Mouse (Mus musculus): ENCODE measurements at regions not wholly inside any gene's neighbourhood (a gene's known extent, or its start where the extent isn't known, plus 50 kb on each side); places are given as distances from the start of the nearest gene placed in this dataset.
A peak's percentile ranks its signal among the peaks of the same experiment; 100 is the strongest.

DNA sequence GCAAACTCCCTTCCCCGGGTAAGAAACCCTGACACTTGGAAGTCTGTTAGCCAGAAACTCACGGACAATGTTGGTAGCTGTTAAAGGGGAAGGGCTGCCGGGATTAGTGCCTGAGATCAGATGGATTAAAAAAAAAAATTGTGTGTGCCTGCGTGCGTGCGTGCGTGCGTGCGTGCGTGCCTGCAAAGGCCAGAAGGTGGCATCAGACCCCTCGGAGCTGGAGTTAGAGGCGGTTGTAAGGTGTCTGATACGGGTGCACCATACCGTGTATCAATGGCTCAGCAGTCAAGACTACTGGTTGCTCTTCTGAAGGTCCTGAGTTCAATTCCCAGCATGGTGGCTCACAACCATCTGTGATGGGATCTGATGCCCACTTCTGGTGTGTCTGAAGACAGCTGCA is 59.0 kb upstream of the Ccdc167 start:
- DNase-seq: no peak

DNA sequence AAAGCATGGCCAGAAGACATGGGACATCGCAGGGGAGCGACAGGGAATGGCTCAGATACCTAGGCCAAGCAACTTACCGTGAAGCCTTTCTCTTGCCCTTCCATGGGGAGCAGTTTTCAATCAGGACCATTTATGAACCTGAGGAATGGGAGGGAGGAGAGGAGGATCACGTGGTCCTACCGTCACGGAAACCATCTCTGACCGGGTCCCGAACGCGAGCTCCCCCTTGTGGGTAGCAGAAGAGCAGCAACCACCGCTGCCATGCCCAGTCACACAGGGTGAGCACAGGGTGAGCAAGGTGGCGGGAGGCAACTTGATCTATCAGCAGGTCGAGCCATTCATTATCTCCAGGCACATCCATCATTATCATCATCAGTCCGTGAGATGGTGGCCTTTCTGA is 56.5 kb upstream of the Ccdc167 start:
- peak; percentile 73 to 75 for DNase-seq

DNA sequence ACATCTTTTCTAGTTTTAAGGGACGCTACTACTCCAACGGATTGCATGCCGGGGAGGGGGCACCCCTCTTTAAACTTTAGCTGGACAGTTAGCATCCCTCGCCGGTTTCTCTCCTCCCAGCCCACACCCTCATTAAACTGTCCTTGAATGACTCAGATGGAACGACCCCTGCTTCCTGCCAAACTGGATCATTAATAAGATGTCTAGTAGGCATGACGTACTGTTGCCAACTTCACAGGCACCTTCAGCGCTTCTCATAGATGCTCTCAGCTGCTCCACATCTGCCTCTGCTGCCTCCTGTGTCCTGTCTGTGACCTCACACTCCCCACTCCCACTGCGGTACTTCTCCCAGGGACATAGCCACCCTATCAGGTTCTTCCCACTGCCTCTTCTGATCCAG is 54.1 kb upstream of the Ccdc167 start:
- DNase-seq: no peak

DNA sequence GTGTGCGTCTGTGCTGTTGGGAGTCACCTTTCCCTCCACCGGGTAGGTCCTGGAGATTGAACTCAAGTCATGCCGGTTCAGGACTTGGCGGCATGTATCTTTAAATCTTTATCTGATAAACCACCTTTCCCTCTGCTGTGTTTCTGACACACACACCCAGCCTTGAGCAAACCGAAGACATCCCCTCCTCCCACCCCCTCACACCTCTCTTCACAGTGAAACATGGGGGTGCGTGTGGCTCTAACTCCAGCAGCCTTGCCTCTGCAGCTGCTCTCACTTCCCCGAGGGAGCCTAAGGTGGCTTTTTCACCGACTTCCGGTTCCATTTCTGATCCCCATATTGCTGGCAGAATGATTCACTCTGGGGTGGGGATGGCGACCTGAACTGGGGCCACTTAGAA is 52.8 kb upstream of the Ccdc167 start:
- DNase-seq: no peak

DNA sequence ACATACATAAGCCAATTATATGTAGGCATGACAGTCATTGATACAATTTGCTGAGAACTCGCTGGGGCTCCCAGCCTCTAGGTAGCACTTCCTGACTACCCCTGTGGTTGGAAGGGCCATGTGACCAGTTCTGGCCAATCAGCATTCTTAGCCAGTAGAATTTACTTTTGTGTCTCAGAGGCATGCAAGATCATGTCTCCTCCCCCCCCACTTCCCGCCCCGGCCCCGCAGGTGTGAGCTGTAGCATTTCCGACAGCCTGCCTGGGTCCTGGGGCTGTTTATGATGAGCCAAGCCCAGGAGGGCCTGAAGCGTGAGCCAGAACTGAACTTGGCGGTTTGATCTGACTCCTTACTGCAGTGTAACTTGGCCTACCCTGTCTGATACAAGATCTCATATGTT is 52.3 kb upstream of the Ccdc167 start:
- no peak for DNase-seq

DNA sequence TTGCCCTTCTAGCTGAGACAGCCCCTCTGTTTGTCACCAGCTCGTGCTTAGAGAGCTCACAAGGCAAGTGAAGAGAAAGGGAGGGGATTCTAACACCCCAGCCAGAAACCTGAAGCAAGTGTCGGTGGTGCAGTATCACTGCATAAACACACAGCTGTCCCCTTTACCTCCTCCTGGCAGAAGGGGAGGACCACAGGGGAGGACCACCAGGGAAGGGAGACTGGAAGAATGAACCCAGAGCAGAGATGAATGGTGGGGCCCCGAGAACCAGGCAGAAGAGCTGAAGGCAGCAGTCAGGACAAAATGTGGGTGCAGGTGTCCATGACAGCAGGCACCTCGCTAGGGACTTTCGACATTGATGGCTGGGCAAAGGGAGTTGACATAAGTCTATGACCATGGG is 51.8 kb upstream of the Ccdc167 start:
- DNase-seq: no peak
